Mouse (Mus musculus) MEL (cell line): ENCODE measurements around the gene Pqlc2. TPM values are rescaled to one million over a fixed set of nuclear protein-coding genes. Genes with fewer than 3 reads are reported as not detected.

Source experiments
- DNase-seq: peaks from one replicate; pipeline ENCODE4 v3.0.0; 2011; ENCODE audit warnings: low read depth, low spot score
- H3K27ac ChIP-seq: 2 replicates; pipeline ENCODE4 v1.5.1; 2012; ENCODE audit warnings: low read depth, mild to moderate bottlenecking, control low read depth, low read length, moderate library complexity; ENCODE audit not compliant: control insufficient read depth
- H3K27me3 ChIP-seq, 2 experiments: fragments of 150-350 bp in 1 of 2; sonication (generic) in 1 of 2; 2 replicates each; pipeline ENCODE4 v1.6.1; 2012; ENCODE audit warnings: low read length in 2 of 2, mild to moderate bottlenecking in 2 of 2, improper control_type of control experiment in 1 of 2, moderate library complexity in 1 of 2; ENCODE audit not compliant: insufficient read depth in 2 of 2, control insufficient read depth in 1 of 2
- H3K36me3 ChIP-seq, 2 experiments: 2 replicates each; pipeline ENCODE4 v1.6.1; 2012 to 2014; ENCODE audit warnings: low read length in 2 of 2, improper control_type of control experiment in 1 of 2, inconsistent platforms in 1 of 2, mild to moderate bottlenecking in 1 of 2; ENCODE audit not compliant: insufficient read depth in 2 of 2, control insufficient read depth in 1 of 2
- H3K4me1 ChIP-seq, 2 experiments: fragments of 150-350 bp in 1 of 2; sonication (generic) in 1 of 2; 2 replicates each; pipeline ENCODE4 v1.6.1; 2012; ENCODE audit warnings: low read length in 2 of 2, improper control_type of control experiment in 1 of 2, mild to moderate bottlenecking in 1 of 2; ENCODE audit not compliant: insufficient read depth in 2 of 2, control insufficient read depth in 1 of 2
- H3K4me3 ChIP-seq, 2 experiments: fragments of 150-350 bp in 1 of 2; sonication (generic) in 1 of 2; 2 replicates each; pipeline ENCODE4 v1.5.1; 2012; ENCODE audit warnings: low read depth in 2 of 2, low read length in 2 of 2, mild to moderate bottlenecking in 2 of 2, moderate library complexity in 2 of 2, control low read depth in 1 of 2, improper control_type of control experiment in 1 of 2; ENCODE audit not compliant: control insufficient read depth in 1 of 2, insufficient read depth in 1 of 2
- H3K79me2 ChIP-seq: 2 replicates; pipeline ENCODE4 v1.6.1; 2012; ENCODE audit warnings: mild to moderate bottlenecking, low read length, moderate library complexity; ENCODE audit not compliant: control insufficient read depth, poor library complexity, insufficient read depth
- H3K9ac ChIP-seq: 2 replicates; pipeline ENCODE4 v1.6.1; 2012; ENCODE audit warnings: low read depth, mild to moderate bottlenecking, control low read depth, low read length, moderate library complexity; ENCODE audit not compliant: control insufficient read depth, poor library complexity, severe bottlenecking
- H3K9me3 ChIP-seq: fragments of 150-350 bp; sonication (generic); replicated peaks from 2 replicates; pipeline ENCODE4 v1.6.1; 2012; ENCODE audit warnings: mild to moderate bottlenecking, low read length, improper control_type of control experiment, moderate library complexity; ENCODE audit not compliant: insufficient read depth
- CHD1 ChIP-seq: IDR thresholded peaks from 2 replicates; pipeline ENCODE4 v1.6.1; 2012; ENCODE audit warnings: low read depth, mild to moderate bottlenecking, inconsistent platforms, low read length, improper control_type of control experiment
- CHD2 ChIP-seq: IDR thresholded peaks from 2 replicates; pipeline ENCODE4 v1.6.1; 2011; ENCODE audit warnings: low read length, improper control_type of control experiment
- CTCF ChIP-seq, 3 experiments: IDR thresholded peaks in 2 of 3; conservative IDR thresholded peaks in 1 of 3; 2 replicates each; pipeline ENCODE4 v1.5.1; 2011 to 2012; ENCODE audit warnings: low read length in 3 of 3, low read depth in 2 of 3, mild to moderate bottlenecking in 2 of 3, improper control_type of control experiment in 1 of 3, inconsistent platforms in 1 of 3, mixed read lengths in 1 of 3, moderate library complexity in 1 of 3; ENCODE audit not compliant: control insufficient read depth in 1 of 3, insufficient read depth in 1 of 3, poor library complexity in 1 of 3, severe bottlenecking in 1 of 3
- ETS1 ChIP-seq: IDR thresholded peaks from 2 replicates; pipeline ENCODE4 v1.6.1; 2012; ENCODE audit warnings: low read depth, mild to moderate bottlenecking, inconsistent platforms, low read length, improper control_type of control experiment, moderate library complexity
- GATA1 ChIP-seq: IDR thresholded peaks from 2 replicates; pipeline ENCODE4 v1.6.1; 2011; ENCODE audit warnings: low read depth, low read length, improper control_type of control experiment
- HCFC1 ChIP-seq: IDR thresholded peaks from 2 replicates; pipeline ENCODE4 v1.6.1; 2012; ENCODE audit warnings: low read depth, mild to moderate bottlenecking, inconsistent platforms, low read length, improper control_type of control experiment, moderate library complexity
- KAT2A ChIP-seq: conservative IDR thresholded peaks from 2 replicates; pipeline ENCODE4 v1.6.1; 2012; ENCODE audit warnings: low read depth, low read length, improper control_type of control experiment, inconsistent platforms
- MAX ChIP-seq: IDR thresholded peaks from 2 replicates; pipeline ENCODE4 v1.6.1; 2011; ENCODE audit warnings: low read length, improper control_type of control experiment
- MEF2A ChIP-seq: IDR thresholded peaks from 2 replicates; pipeline ENCODE4 v1.6.1; 2014; ENCODE audit warnings: low read depth, mild to moderate bottlenecking, inconsistent platforms, low read length, improper control_type of control experiment; ENCODE audit not compliant: poor library complexity, insufficient replicate concordance, severe bottlenecking; ENCODE audit errors: extremely low read depth
- NELFE ChIP-seq: IDR thresholded peaks from 2 replicates; pipeline ENCODE4 v1.6.1; 2011; ENCODE audit warnings: low read depth, low read length, improper control_type of control experiment
- NRF1 ChIP-seq: IDR thresholded peaks from 2 replicates; pipeline ENCODE4 v1.6.1; 2014; ENCODE audit warnings: low read depth, mild to moderate bottlenecking, inconsistent platforms, low read length, improper control_type of control experiment, moderate library complexity; ENCODE audit not compliant: poor library complexity, insufficient read depth, severe bottlenecking
- POLR2AphosphoS5 ChIP-seq: IDR thresholded peaks from 2 replicates; pipeline ENCODE4 v1.6.1; 2012; ENCODE audit warnings: low read depth, borderline replicate concordance, mild to moderate bottlenecking, inconsistent platforms, low read length, moderate library complexity, mixed read lengths
- RCOR1 ChIP-seq: IDR thresholded peaks from 2 replicates; pipeline ENCODE4 v1.6.1; 2012; ENCODE audit warnings: low read depth, mild to moderate bottlenecking, inconsistent platforms, low read length, improper control_type of control experiment
- SIN3A ChIP-seq: IDR thresholded peaks from 2 replicates; pipeline ENCODE4 v1.6.1; 2012; ENCODE audit warnings: low read length, improper control_type of control experiment, inconsistent platforms
- TAL1 ChIP-seq: IDR thresholded peaks from 2 replicates; pipeline ENCODE4 v1.6.1; 2012; ENCODE audit warnings: mild to moderate bottlenecking, inconsistent platforms, low read length, moderate library complexity, mixed read lengths
- TBP ChIP-seq: IDR thresholded peaks from 2 replicates; pipeline ENCODE4 v1.8.0; 2011; ENCODE audit warnings: low read depth, low read length, improper control_type of control experiment
- TCF12 ChIP-seq: IDR thresholded peaks from 2 replicates; pipeline ENCODE4 v1.6.1; 2014; ENCODE audit warnings: low read depth, mild to moderate bottlenecking, inconsistent platforms, low read length, improper control_type of control experiment, moderate library complexity
- USF1 ChIP-seq: IDR thresholded peaks from 2 replicates; pipeline ENCODE4 v1.6.1; 2014; ENCODE audit warnings: low read depth, mild to moderate bottlenecking, inconsistent platforms, low read length, improper control_type of control experiment, moderate library complexity
- USF2 ChIP-seq, 2 experiments: IDR thresholded peaks; 2 replicates each; pipeline ENCODE4 v1.6.1; 2011 to 2012; ENCODE audit warnings: improper control_type of control experiment in 2 of 2, low read length in 2 of 2, borderline replicate concordance in 1 of 2, inconsistent platforms in 1 of 2, low read depth in 1 of 2, mild to moderate bottlenecking in 1 of 2; ENCODE audit not compliant: insufficient read depth in 1 of 2
- ZKSCAN1 ChIP-seq: IDR thresholded peaks from 2 replicates; pipeline ENCODE4 v1.6.1; 2012; ENCODE audit warnings: low read depth, mild to moderate bottlenecking, inconsistent platforms, low read length, improper control_type of control experiment, moderate library complexity
- ZMIZ1 ChIP-seq: IDR thresholded peaks from 2 replicates; pipeline ENCODE4 v1.6.1; 2012; ENCODE audit warnings: low read depth, mild to moderate bottlenecking, inconsistent platforms, low read length, improper control_type of control experiment, moderate library complexity
- polyA plus RNA-seq, 2 experiments: library from polyadenylated mRNA; stranded (reverse) in 1 of 2; unstranded in 1 of 2; fragments of >175 nt in 1 of 2; fragments of >200 nt in 1 of 2; gene quantifications; 2 replicates each; pipeline versions ENCODE4 v1.2.1 to v1.2.4; 2012; ENCODE audit warnings: low replicate concordance in 2 of 2, low read depth in 1 of 2; ENCODE audit not compliant: insufficient read length in 2 of 2, insufficient read depth in 1 of 2, missing spikeins in 1 of 2
- total RNA-seq: library from RNA; depleted of rRNA; stranded (reverse); fragments of 300-350 nt; gene quantifications from 2 replicates; pipeline ENCODE4 v1.2.3, GENCODE M21; 2012

Pqlc2 gene
- total and polyA plus RNA-seq, 3 experiments: 5.2 to 12.0 TPM; not detected in 1

DNA sequence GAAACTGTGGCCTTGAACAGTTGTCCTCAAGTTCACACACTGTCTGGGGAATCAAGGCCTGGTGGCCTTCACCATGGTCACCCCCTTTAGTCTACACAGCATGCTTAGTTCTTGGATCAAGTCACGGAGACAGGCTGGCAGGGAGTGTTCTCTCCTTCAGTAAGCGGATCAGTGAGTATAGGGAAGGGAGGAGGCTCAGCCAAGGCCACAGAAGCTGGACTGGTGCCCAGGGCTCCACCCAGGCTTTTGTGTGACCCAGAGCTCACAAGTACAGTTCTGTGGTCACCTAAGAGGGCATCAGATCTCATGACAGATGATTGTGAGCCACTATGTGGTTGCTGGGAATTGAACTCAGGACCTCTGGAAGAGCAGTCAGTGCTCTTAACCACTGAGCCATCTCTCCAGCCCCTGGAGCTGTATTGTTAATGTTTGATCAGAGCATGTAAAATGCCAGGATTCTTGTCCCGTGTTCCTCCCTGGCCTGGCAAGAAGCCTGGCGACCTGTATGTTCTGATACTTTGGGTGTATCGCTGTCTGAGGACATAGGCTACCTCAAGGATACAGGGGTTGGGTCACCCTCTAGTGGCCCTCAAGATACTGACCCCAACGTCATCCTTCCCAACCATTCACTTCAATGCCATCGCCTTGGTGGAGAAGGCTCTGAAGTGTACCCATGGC, 31.2 kb upstream of the Pqlc2 start:
- no peaks in the 10 kb centered on the region for H3K36me3 ChIP-seq
- no peak for DNase-seq
- H3K27ac ChIP-seq: no peak overlapping the region
- H3K4me1 ChIP-seq: peaks cover 0 to 3% of the 10 kb centered on the region in 2 experiments; a peak in 1 of 4 replicates
- TF ChIP-seq ETS1 (no peak), GATA1 (no peak), MEF2A (no peak), RCOR1 (no peak), NELFE (no peak), MAX (no peak), ZMIZ1 (no peak), TAL1 (no peak), NRF1 (no peak), HCFC1 (no peak), SIN3A (no peak), TCF12 (no peak)
- TF ChIP-seq, all 39 proteins: peak for 0
- H3K27me3 ChIP-seq: no peaks in the 10 kb centered on the region
- no peaks in the 10 kb centered on the region for H3K79me2 ChIP-seq
- no peak overlapping the region for H3K4me3 ChIP-seq
- no peaks in the 10 kb centered on the region for H3K9me3 ChIP-seq
- no peak overlapping the region for H3K9ac ChIP-seq

DNA sequence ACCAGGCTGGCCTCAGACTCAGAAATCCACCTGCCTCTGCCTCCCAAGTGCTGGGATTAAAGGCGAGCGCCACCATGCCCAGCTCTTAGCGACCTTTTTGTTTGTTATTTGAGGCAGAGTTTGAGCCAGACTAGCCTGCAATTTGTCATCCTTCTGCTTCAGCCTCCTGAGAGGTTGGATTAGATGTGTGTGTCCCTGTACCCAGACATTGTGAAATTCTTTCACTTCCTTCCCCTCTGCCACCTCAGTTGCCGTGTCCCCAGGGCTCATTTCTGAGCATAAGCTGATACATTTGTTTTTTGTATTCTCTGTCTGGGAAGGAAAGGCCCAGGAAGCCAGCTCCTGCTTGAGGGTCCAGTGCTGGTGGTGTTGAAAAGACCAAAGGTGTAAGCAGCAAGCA, 30.3 kb upstream of the Pqlc2 start:
- DNase-seq: no peak
- no peaks in the 10 kb centered on the region for H3K9me3 ChIP-seq
- H3K27ac ChIP-seq: no peak overlapping the region
- H3K79me2 ChIP-seq: no peaks in the 10 kb centered on the region
- H3K9ac ChIP-seq: no peak overlapping the region
- TF ChIP-seq ZKSCAN1 (no peak), KAT2A (no peak), CHD2 (no peak), USF1 (no peak), TCF12 (no peak), RCOR1 (no peak), MAX (no peak), CTCF (IDR thresholded peaks at IDR 0.05 in 2 of 3, conservative IDR thresholded peaks at IDR 0.05 in 1 of 3; ENCODE audit: control insufficient read depth in 1 of 3, insufficient read depth in 1 of 3, low read depth in 2 of 3, low read length in 3 of 3, poor library complexity in 1 of 3, severe bottlenecking in 1 of 3) (no peak), TAL1 (no peak), SIN3A (no peak), USF2 (IDR thresholded peaks at IDR 0.05; ENCODE audit: borderline replicate concordance in 1 of 2, insufficient read depth in 1 of 2, low read depth in 1 of 2, low read length in 2 of 2) (no peak), ZMIZ1 (no peak), CHD1 (no peak), POLR2AphosphoS5 (no peak), TBP (no peak)
- H3K4me1 ChIP-seq: peaks cover 0 to 3% of the 10 kb centered on the region in 2 experiments; a peak in 1 of 4 replicates
- no peaks in the 10 kb centered on the region for H3K36me3 ChIP-seq
- no peaks in the 10 kb centered on the region for H3K27me3 ChIP-seq
- H3K4me3 ChIP-seq: no peak overlapping the region
